ENCODE assay signal across 20 mouse cellular contexts in the genomic region with DNA sequence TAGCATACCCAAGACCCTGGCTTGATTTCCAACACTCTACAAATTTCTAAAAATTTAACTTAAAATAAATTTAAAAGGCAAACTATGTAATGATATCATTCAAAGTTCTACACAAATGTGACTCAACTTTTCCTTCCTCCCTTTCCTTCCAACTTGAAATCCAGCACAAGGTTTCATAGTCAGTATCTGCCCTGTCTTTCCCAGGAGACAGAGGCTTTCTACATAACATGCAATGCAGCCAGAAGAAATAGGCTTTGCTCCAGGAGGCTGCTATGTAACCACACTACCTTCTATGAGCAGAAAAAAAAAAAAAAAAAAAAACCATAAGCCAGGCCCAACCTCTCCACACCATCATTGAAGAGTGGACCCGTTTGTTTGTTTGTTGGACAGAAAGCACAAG. TPM values are rescaled to one million over a fixed set of nuclear protein-coding genes. Genes with fewer than 3 reads are reported as not detected.
DNase-seq lines count a peak whose midpoint lies in the region; ATAC-seq and TF ChIP-seq lines count a peak whose summit lies in the region.
"Had no signal": no experiment of that assay in that cellular context is flagged by ENCODE, and none has a peak within 500 bp of the region (broad histone marks: within the 10 kb centered on the region; RNA-seq: fewer than 3 reads in every experiment).

No protein-coding gene starts in this region.

- no peak overlapping the region for H3K9ac ChIP-seq in limb, embryonic 14.5 days (ENCODE audit: low read depth, low read length, severe bottlenecking)
- H3K9ac ChIP-seq: embryonic facial prominence, embryonic 13.5 days; heart, embryonic 12.5 days; hindbrain, embryonic 15.5 days had no signal

- H3K27ac ChIP-seq in limb, embryonic 14.5 days (replicated peaks; ENCODE audit: low read depth, low read length): no peak overlapping the region
- no peak overlapping the region for H3K27ac ChIP-seq in limb, embryonic 10.5 days
- peak overlapping the region; percentile 82 for H3K27ac ChIP-seq in embryonic fibroblast, embryonic 13.5 days (ENCODE audit: insufficient read depth, low read length)
- H3K27ac ChIP-seq in forebrain, embryonic 10.5 days: no peak overlapping the region
- no peak overlapping the region for H3K27ac ChIP-seq in midbrain, embryonic 10.5 days (replicated peaks)
- H3K27ac ChIP-seq: hindbrain, embryonic 10.5 days; hindbrain, embryonic 15.5 days had no signal

- H3K27me3 ChIP-seq in limb, embryonic 14.5 days (ENCODE audit: control insufficient read depth, insufficient read depth, low read length): no peaks in the 10 kb centered on the region
- no peaks in the 10 kb centered on the region for H3K27me3 ChIP-seq in limb, embryonic 10.5 days (ENCODE audit: low read depth, poor library complexity, severe bottlenecking)
- no peaks in the 10 kb centered on the region for H3K27me3 ChIP-seq in forebrain, embryonic 10.5 days (ENCODE audit: poor library complexity, severe bottlenecking)
- no peaks in the 10 kb centered on the region for H3K27me3 ChIP-seq in midbrain, embryonic 10.5 days (ENCODE audit: low read depth, poor library complexity, severe bottlenecking)
- H3K27me3 ChIP-seq: CH12.LX; embryonic facial prominence, embryonic 13.5 days; heart, embryonic 12.5 days; hindbrain, embryonic 15.5 days had no signal

- no peak for TF ChIP-seq CTCF in embryonic fibroblast, embryonic 13.5 days (IDR thresholded peaks at IDR 0.05; ENCODE audit: borderline replicate concordance, insufficient read depth, low read length)

- 71% methylated on average over 1 of the region's 1 CpGs for WGBS in limb, embryonic 14.5 days
- WGBS in limb, embryonic 10.5 days: 86% methylated on average over 1 of the region's 1 CpGs
- 89% methylated on average over 1 of the region's 1 CpGs for WGBS in forebrain, embryonic 10.5 days
- WGBS in midbrain, embryonic 10.5 days: 80% methylated on average over 1 of the region's 1 CpGs

- ATAC-seq in limb, embryonic 14.5 days (ENCODE audit: low FRiP score, low read depth): no peak
- ATAC-seq: forebrain, embryonic 16.5 days; intestine, embryonic 16.5 days had no signal

- no peaks in the 10 kb centered on the region for H3K36me3 ChIP-seq in limb, embryonic 14.5 days (ENCODE audit: control insufficient read depth, insufficient read depth, low read length)
- no peaks in the 10 kb centered on the region for H3K36me3 ChIP-seq in limb, embryonic 10.5 days
- no peaks in the 10 kb centered on the region; the same call in 1 of the 2 replicates for H3K36me3 ChIP-seq in forebrain, embryonic 10.5 days (replicated peaks)
- H3K36me3 ChIP-seq in midbrain, embryonic 10.5 days: no peaks in the 10 kb centered on the region
- H3K36me3 ChIP-seq: embryonic facial prominence, embryonic 13.5 days; hindbrain, embryonic 10.5 days; hindbrain, embryonic 15.5 days had no signal

- no peaks in the 10 kb centered on the region for H3K9me3 ChIP-seq in limb, embryonic 14.5 days (ENCODE audit: control insufficient read depth, low read length)
- H3K9me3 ChIP-seq in limb, embryonic 10.5 days (replicated peaks): no peaks in the 10 kb centered on the region
- no peaks in the 10 kb centered on the region; the same call in 1 of the 2 replicates for H3K9me3 ChIP-seq in forebrain, embryonic 10.5 days
- no peaks in the 10 kb centered on the region; the same call in 1 of the 2 replicates for H3K9me3 ChIP-seq in midbrain, embryonic 10.5 days (replicated peaks)
- H3K9me3 ChIP-seq: embryonic facial prominence, embryonic 13.5 days; heart, embryonic 12.5 days; hindbrain, embryonic 10.5 days; hindbrain, embryonic 15.5 days had no signal

- peaks cover 20% of the 10 kb centered on the region for H3K4me1 ChIP-seq in limb, embryonic 14.5 days (ENCODE audit: control insufficient read depth, insufficient read depth, low read length)
- peaks cover 7% of the 10 kb centered on the region for H3K4me1 ChIP-seq in limb, embryonic 10.5 days
- peaks cover 9% of the 10 kb centered on the region; the same call in 1 of the 2 replicates for H3K4me1 ChIP-seq in embryonic fibroblast, embryonic 13.5 days (ENCODE audit: control insufficient read depth, insufficient read depth, low read length)
- H3K4me1 ChIP-seq in forebrain, embryonic 10.5 days: peaks cover 8% of the 10 kb centered on the region; the same call in 1 of the 2 replicates
- H3K4me1 ChIP-seq in midbrain, embryonic 10.5 days: 0 out of 2 replicates have a peak, but pooled peaks cover 5% of the 10 kb centered on the region

- TF ChIP-seq POLR2A in limb, embryonic 14.5 days (IDR thresholded peaks at IDR 0.05; ENCODE audit: borderline replicate concordance, extremely low read depth, insufficient read depth, insufficient read length): no peak
- TF ChIP-seq POLR2A in embryonic fibroblast, embryonic 13.5 days (IDR thresholded peaks at IDR 0.05; ENCODE audit: low read depth, low read length): no peak

- H3K4me2 ChIP-seq in limb, embryonic 14.5 days (replicated peaks; ENCODE audit: low read depth, low read length, severe bottlenecking): no peak overlapping the region
- H3K4me2 ChIP-seq: embryonic facial prominence, embryonic 13.5 days; heart, embryonic 12.5 days; hindbrain, embryonic 15.5 days had no signal

- peak; percentile 44 for DNase-seq in adrenal gland, postnatal 10 days
- DNase-seq in adrenal gland, adult 2 months: no peak
- DNase-seq in limb, embryonic 14.5 days (ENCODE audit: low spot score): peak; percentile 69
- no peak for DNase-seq in limb, embryonic 10.5 days (ENCODE audit: low spot score)
- DNase-seq in forebrain, embryonic 10.5 days (ENCODE audit: extremely low spot score, low spot score): no peak
- no peak for DNase-seq in midbrain, embryonic 10.5 days (ENCODE audit: low spot score)
- DNase-seq: adrenal gland, postnatal 25 days; cerebellum, adult 8-10 months; cerebellum, postnatal 14 days; gastrocnemius, postnatal 25 days; kidney, adult 2 months had no signal

- no peak overlapping the region for H3K4me3 ChIP-seq in limb, embryonic 14.5 days (replicated peaks; ENCODE audit: low read length)
- H3K4me3 ChIP-seq in limb, embryonic 10.5 days: no peak overlapping the region
- no peak overlapping the region for H3K4me3 ChIP-seq in embryonic fibroblast, embryonic 13.5 days (ENCODE audit: insufficient read depth, low read length)
- H3K4me3 ChIP-seq in forebrain, embryonic 10.5 days: no peak overlapping the region
- H3K4me3 ChIP-seq in midbrain, embryonic 10.5 days: no peak overlapping the region
- H3K4me3 ChIP-seq: embryonic facial prominence, embryonic 13.5 days; erythroblast, embryonic 14.5 days; heart, embryonic 12.5 days; hindbrain, embryonic 10.5 days; hindbrain, embryonic 15.5 days had no signal

RNA-seq across cellular contexts. Expression of a gene that starts 42.6 kb away (rescaled TPM):
- total RNA-seq in adrenal gland, postnatal 10 days (2021): 10 to 100 TPM; 26.2 to 37.8 TPM
- 10 to 100 TPM; 28.2 to 97.9 TPM for total RNA-seq in adrenal gland, adult 2 months (2021)
- 11.0 and 13.0 TPM in 2 replicates for polyA plus RNA-seq in adrenal gland, adult 2 months (2012; rRNA removed)
- 18.2 and 19.8 TPM in 2 replicates for polyA plus RNA-seq in limb, embryonic 14.5 days (2012; rRNA removed)
- polyA plus RNA-seq in limb, embryonic 14.5 days (2014; fragmentation: Nextera tagmentation; extraction: Ambion mirVana): 10.9 and 11.9 TPM in 2 replicates
- polyA plus RNA-seq in limb, embryonic 10.5 days (2016; fragmentation: Nextera tagmentation; extraction: Ambion mirVana): 4.5 and 7.0 TPM in 2 replicates
- 18.0 and 20.9 TPM in 2 replicates for polyA plus RNA-seq in embryonic fibroblast, embryonic 13.5 days (2011; ENCODE audit: insufficient read length, low read depth, missing spikeins)
- 7.3 and 8.1 TPM in 2 replicates for polyA plus RNA-seq in forebrain, embryonic 10.5 days (2016; fragmentation: Nextera tagmentation; extraction: Ambion mirVana)
- polyA plus RNA-seq in midbrain, embryonic 10.5 days (2016; fragmentation: Nextera tagmentation; extraction: Ambion mirVana): 6.7 and 7.3 TPM in 2 replicates
- polyA plus RNA-seq: erythroblast, embryonic 14.5 days had no signal

Comparison
In these comparisons a context has a peak if more than half of its experiments do, and no peak if none do; other contexts are left out.
1. DNase-seq: peak in adrenal gland, postnatal 10 days (single experiment) and limb, embryonic 14.5 days (single experiment); none in adrenal gland, adult 2 months (single experiment), limb, embryonic 10.5 days (single experiment), forebrain, embryonic 10.5 days (single experiment) and midbrain, embryonic 10.5 days (single experiment).